Mouse (Mus musculus): ENCODE data around the gene Gm47985. TPM values are rescaled to one million over a fixed set of nuclear protein-coding genes. Genes with fewer than 3 reads are reported as not detected.
"Not testable (repeated sequence)": the region's sequence is repeated elsewhere in the genome, so short reads cannot be mapped to it uniquely, and the experiment has no call there.

The Gm47985 gene
- polyA plus RNA-seq, 1 experiment from 2014 or later, result 0.60 TPM

DNA sequence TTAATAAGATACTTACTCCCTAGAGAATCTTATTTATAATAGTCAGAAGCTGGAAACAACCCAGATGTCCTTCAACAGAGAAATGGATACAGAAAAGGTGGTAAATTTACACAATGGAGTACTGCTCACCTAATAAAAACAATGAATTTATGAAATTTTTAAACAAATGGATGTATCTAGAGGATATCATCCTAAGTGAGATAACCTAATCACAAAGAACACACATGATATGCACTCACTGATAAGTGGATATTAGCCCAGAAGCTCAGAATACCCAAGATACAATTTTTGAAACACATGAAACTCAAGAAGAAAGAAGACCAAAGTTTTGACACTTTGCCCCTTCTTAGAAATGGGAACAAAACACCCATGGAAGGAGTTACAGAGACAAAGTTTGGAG, 26.6 kb downstream of the Gm47985 start:
- not testable (repeated sequence) for H3K4me3 ChIP-seq (ENCODE audit: low read depth, low read length); DNase-seq; H3K36me3 ChIP-seq (replicated peaks; ENCODE audit: insufficient read depth, low read length); H3K4me1 ChIP-seq (ENCODE audit: insufficient read depth); H3K9me3 ChIP-seq (ENCODE audit: low read length); H3K9ac ChIP-seq (replicated peaks); H3K27ac ChIP-seq (ENCODE audit: low read depth); H3K4me2 ChIP-seq (ENCODE audit: low read depth, low read length); H3K27me3 ChIP-seq (ENCODE audit: insufficient read depth, low read length); ATAC-seq

DNA sequence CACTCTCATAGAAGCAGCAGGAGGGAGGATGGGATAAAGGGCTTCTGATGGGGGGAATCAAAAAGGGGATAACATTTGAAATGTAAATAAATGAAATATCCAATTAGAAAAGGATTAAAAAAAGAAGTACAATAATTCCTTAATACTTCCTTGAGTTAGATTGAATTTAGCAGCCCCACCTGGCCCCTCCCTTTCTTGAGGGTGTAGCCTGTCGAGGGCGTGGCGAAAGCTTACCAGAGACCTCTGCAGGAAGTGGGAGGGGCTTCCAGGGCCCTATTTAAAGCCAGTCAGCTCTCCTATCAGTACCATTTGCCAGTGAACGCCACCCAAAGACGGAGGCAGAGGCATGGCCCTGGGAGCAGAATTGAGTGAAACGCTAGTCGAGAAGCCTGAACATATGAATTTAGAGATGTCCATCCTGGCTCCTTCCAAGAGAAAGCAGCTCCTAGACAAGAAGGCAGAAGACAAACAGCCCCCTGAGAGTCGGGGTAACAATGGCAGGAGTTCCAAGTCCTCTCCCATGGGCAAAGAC, 27.6 kb downstream of the Gm47985 start, which contains the start of gene Gm47996:
Gm47996 (plus strand) TSS at position 308 of the 532 bp plus-strand sequence.
- 66% methylated on average over 4 of the region's 8 CpGs for WGBS (ENCODE audit: insufficient replicate concordance)
- 0 out of 2 replicates have a peak, but pooled peaks have one; percentile 3 for TF ChIP-seq CTCF (IDR thresholded peaks at IDR 0.05; ENCODE audit: low read depth)
- DNase-seq; H3K9ac ChIP-seq (replicated peaks); H3K27ac ChIP-seq (ENCODE audit: low read depth); H3K4me2 ChIP-seq (ENCODE audit: low read depth, low read length); ATAC-seq; H3K27me3 ChIP-seq (ENCODE audit: insufficient read depth, low read length); H3K4me1 ChIP-seq (ENCODE audit: insufficient read depth); H3K36me3 ChIP-seq (replicated peaks; ENCODE audit: insufficient read depth, low read length); H3K4me3 ChIP-seq (ENCODE audit: low read depth, low read length); H3K9me3 ChIP-seq (ENCODE audit: low read length): not testable (repeated sequence)

DNA sequence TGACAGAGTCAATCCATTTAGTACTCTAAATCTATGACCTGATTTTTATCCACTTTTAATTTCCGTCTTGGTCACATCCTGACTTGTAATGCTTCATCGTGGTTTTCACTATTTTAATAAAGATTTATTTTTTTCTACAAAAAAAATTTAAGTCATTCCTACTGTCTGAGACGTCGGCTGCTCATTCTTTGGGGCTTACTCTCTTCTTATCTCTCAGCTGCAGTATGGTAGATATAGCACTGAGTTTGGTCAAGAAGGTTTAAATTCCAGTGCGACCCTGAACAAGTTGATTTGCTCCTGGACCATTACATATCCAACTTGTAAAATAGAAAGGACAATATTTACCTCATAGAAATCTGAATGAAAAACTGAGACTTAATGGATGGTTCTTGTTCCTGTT, 29.3 kb downstream of the Gm47985 start:
- DNase-seq; H3K4me1 ChIP-seq (ENCODE audit: insufficient read depth); H3K9ac ChIP-seq (replicated peaks); H3K27me3 ChIP-seq (ENCODE audit: insufficient read depth, low read length); H3K27ac ChIP-seq (ENCODE audit: low read depth); H3K4me2 ChIP-seq (ENCODE audit: low read depth, low read length); H3K4me3 ChIP-seq (ENCODE audit: low read depth, low read length); ATAC-seq; H3K9me3 ChIP-seq (ENCODE audit: low read length); H3K36me3 ChIP-seq (replicated peaks; ENCODE audit: insufficient read depth, low read length): not testable (repeated sequence)
- 48% methylated on average over 5 of the region's 5 CpGs for WGBS (ENCODE audit: insufficient replicate concordance)

DNA sequence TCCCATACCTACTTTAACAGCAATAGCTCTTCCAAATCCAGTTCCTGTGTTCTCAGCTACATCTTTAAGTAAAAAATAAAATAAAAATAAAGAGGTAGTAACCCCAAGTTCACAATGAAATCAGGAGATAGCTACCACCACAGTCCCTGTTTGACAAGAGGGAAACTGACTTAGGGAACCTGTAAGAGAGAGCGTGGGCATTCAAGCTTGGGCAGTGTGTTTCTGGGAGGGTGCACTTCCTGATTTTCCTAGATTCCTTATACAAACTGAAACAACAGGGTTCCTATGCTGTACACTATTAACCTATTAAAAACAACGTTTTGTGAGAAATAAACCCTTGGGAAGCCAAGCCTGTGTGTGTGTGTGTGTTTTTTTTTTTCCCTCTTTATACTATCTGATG, 32.5 kb downstream of the Gm47985 start:
- no peak for ATAC-seq

DNA sequence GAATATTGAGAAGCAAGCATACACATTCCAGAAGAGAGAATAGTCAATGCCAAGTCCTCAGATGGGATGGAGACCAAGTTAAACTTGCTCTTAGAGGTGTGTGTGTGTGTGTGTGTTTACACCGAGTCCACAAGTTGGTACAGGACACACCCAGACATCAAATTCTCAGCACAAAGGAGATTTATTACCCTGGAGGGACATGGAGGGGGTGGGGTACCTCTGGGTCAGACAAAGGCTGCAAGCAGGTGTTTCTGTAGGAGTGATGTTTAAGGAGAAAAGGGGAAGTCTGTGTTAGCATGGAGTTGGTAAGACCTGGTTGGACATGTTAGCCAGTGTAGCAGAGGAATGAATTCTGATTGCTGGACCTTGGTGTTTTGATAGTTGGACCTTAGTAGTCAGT, 33.6 kb downstream of the Gm47985 start:
- Histone ChIP-seq H3K4me3 (ENCODE audit: low read depth, low read length) (no peak overlapping the region), H3K9ac (replicated peaks) (no peak overlapping the region), H3K4me1 (ENCODE audit: insufficient read depth) (peaks cover 16% of the 10 kb centered on the region), H3K27ac (ENCODE audit: low read depth) (peak overlapping the region; percentile 58; the same call in 1 of the 2 replicates), H3K4me2 (ENCODE audit: low read depth, low read length) (no peak overlapping the region), H3K27me3 (ENCODE audit: insufficient read depth, low read length) (no peaks in the 10 kb centered on the region), H3K9me3 (ENCODE audit: low read length) (no peaks in the 10 kb centered on the region), H3K36me3 (replicated peaks; ENCODE audit: insufficient read depth, low read length) (no peaks in the 10 kb centered on the region)
- ATAC-seq (peak; percentile 12; the same call in 1 of the 2 replicates), DNase-seq (no peak)
- 34% methylated on average over 1 of the region's 1 CpGs for WGBS (ENCODE audit: insufficient replicate concordance)
- no peak for TF ChIP-seq CTCF (IDR thresholded peaks at IDR 0.05; ENCODE audit: low read depth)
- TF ChIP-seq EP300 (IDR thresholded peaks at IDR 0.05; ENCODE audit: low read depth), result no peak

More for the DNA sequence above, 32.5 kb downstream of the Gm47985 start:
- TF ChIP-seq CTCF (IDR thresholded peaks at IDR 0.05; ENCODE audit: low read depth) (no peak), EP300 (IDR thresholded peaks at IDR 0.05; ENCODE audit: low read depth) (no peak)
- Histone ChIP-seq H3K4me3 (ENCODE audit: low read depth, low read length) (no peak overlapping the region), H3K9me3 (ENCODE audit: low read length) (no peaks in the 10 kb centered on the region), H3K36me3 (replicated peaks; ENCODE audit: insufficient read depth, low read length) (no peaks in the 10 kb centered on the region), H3K9ac (replicated peaks) (no peak overlapping the region), H3K27ac (ENCODE audit: low read depth) (no peak overlapping the region), H3K4me2 (ENCODE audit: low read depth, low read length) (no peak overlapping the region), H3K4me1 (ENCODE audit: insufficient read depth) (peaks cover 16% of the 10 kb centered on the region), H3K27me3 (ENCODE audit: insufficient read depth, low read length) (no peaks in the 10 kb centered on the region)
- 51% methylated on average over 2 of the region's 2 CpGs for WGBS (ENCODE audit: insufficient replicate concordance)
- DNase-seq, result no peak

DNA sequence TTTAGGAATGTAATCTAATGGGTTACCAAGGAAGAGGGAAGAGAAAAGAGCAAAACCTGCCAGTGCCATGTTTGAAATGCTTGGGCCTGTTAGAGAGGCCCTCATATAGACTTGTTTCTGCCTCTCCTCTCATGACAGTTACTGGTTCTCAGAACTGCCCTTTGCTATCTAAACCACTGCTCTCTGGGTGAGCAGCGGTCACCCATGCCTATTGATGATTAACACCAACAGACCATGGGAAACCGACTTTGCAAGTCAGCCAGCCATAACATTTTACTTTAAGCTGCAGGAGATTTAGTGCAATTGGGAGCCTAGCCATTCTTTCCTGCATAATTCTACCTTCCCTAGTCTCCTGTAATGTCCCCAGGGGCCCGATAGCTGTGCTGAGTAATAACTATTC, 34.1 kb downstream of the Gm47985 start:
- WGBS (ENCODE audit: insufficient replicate concordance), result 51% methylated on average over 3 of the region's 3 CpGs
- no peak for DNase-seq
- Histone ChIP-seq H3K27me3 (ENCODE audit: insufficient read depth, low read length) (no peaks in the 10 kb centered on the region), H3K36me3 (replicated peaks; ENCODE audit: insufficient read depth, low read length) (no peaks in the 10 kb centered on the region), H3K27ac (ENCODE audit: low read depth) (peak overlapping the region; percentile 58; the same call in 1 of the 2 replicates), H3K9me3 (ENCODE audit: low read length) (no peaks in the 10 kb centered on the region), H3K4me2 (ENCODE audit: low read depth, low read length) (no peak overlapping the region), H3K4me1 (ENCODE audit: insufficient read depth) (peaks cover 16% of the 10 kb centered on the region), H3K9ac (replicated peaks) (no peak overlapping the region), H3K4me3 (ENCODE audit: low read depth, low read length) (no peak overlapping the region)
- no peak for TF ChIP-seq CTCF (IDR thresholded peaks at IDR 0.05; ENCODE audit: low read depth)
- TF ChIP-seq EP300 (IDR thresholded peaks at IDR 0.05; ENCODE audit: low read depth), result no peak
- peak; percentile 75 for ATAC-seq

DNA sequence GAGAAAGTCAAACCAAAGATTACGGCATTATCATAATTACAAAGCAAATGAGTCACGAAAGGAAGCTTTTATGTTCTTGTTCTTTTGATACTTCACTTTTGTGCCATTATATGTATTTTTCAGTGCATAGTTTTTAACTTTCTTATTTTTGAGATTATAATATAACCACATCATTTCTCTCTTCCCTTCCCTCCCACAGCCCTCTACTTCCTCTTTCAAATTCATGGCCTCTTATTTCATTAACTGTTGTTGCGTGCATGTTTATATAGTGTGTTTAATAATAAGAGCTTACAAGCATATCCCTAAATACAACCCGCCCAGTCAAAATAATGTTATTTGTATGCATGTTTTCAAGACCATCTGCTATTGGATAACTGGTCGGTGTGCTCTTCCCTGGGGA, 36.7 kb downstream of the Gm47985 start:
- peaks cover 16% of the 10 kb centered on the region for H3K4me1 ChIP-seq (ENCODE audit: insufficient read depth)
- no peaks in the 10 kb centered on the region for H3K27me3 ChIP-seq (ENCODE audit: insufficient read depth, low read length)
- no peaks in the 10 kb centered on the region for H3K36me3 ChIP-seq (replicated peaks; ENCODE audit: insufficient read depth, low read length)
- TF ChIP-seq EP300 (IDR thresholded peaks at IDR 0.05; ENCODE audit: low read depth) (no peak), CTCF (IDR thresholded peaks at IDR 0.05; ENCODE audit: low read depth) (no peak)
- no peak overlapping the region for H3K27ac ChIP-seq (ENCODE audit: low read depth)
- DNase-seq (no peak), ATAC-seq (no peak)
- no peaks in the 10 kb centered on the region for H3K9me3 ChIP-seq (ENCODE audit: low read length)
- 83% methylated on average over 5 of the region's 5 CpGs for WGBS (ENCODE audit: insufficient replicate concordance)
- H3K4me3 ChIP-seq (ENCODE audit: low read depth, low read length), result no peak overlapping the region
- no peak overlapping the region for H3K9ac ChIP-seq (replicated peaks)
- no peak overlapping the region for H3K4me2 ChIP-seq (ENCODE audit: low read depth, low read length)
